Mouse (Mus musculus) stomach, postnatal 0 days (tissue): ENCODE measurements around the gene Reln.

ENCODE experiments used
- CTCF ChIP-seq: IDR thresholded peaks from 2 replicates; pipeline ENCODE4 v1.5.1; 2016; ENCODE audit warnings: antibody characterized with exemption, low read depth, mild to moderate bottlenecking, moderate library complexity
- EP300 ChIP-seq: optimal IDR thresholded peaks from 2 replicates; pipeline ENCODE3; 2016; ENCODE audit warnings: antibody characterized with exemption

- TF ChIP-seq EP300 = no peak
- no peak for TF ChIP-seq CTCF
Observed at GRCm38 (mm10) chr5:22335408-22335807, 9.1 kb downstream of the Reln start.
